Mouse (Mus musculus) ovary, adult 18-20 months (tissue): Measurements from ENCODE around the gene Bdp1.

Source experiments
- DNase-seq: peaks from one replicate; pipeline ENCODE4 v3.0.0; 2022; ENCODE audit warnings: low spot score, mixed read lengths

The Bdp1 gene

DNA sequence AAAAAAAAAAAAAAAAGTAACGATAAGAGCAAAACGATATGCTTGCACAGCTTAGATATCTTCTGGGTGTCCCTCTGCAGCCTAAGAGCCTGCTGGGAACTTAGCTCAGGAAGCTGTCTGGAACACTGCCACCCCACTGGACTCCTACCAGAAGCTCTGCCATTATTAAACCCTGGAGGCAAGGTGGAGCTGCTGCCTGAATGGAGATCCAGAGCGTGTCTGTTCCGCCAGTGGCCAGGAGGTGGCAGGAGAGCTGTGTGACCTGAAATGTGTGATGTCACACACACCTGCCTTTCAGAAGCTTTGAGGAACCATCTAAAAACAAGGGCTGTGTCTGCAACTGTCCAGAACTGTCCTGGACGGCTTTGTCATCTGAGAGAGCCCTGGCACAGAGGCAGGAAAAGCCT, 102.1 kb downstream of the Bdp1 start:
- peak; percentile 58 for DNase-seq

GRCm38 (mm10) chr13:99999078-99999477, 104.8 kb downstream of the Bdp1 start:
- no peak for DNase-seq

GRCm38 (mm10) chr13:99998099-99998498, 105.8 kb downstream of the Bdp1 start:
- DNase-seq = no peak

DNA sequence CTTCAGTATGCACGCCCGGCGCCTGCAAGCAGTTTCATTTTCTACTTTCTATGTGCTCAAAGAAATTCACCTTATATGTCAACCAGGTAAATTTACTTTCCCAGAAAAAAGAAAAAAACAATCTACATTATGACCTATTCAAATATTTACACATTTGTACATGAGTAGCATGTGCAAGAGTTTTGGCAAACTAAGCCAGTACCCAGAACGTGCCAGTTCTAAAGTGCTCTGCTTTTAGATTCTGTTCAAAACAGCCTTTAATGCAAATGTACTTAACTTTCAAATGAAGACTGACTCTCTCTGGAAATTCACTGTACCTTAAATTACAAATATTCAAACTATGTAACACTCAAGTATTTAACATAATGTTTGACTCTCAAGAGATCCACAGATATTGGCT, 114.3 kb downstream of the Bdp1 start:
- no peak for DNase-seq

DNA sequence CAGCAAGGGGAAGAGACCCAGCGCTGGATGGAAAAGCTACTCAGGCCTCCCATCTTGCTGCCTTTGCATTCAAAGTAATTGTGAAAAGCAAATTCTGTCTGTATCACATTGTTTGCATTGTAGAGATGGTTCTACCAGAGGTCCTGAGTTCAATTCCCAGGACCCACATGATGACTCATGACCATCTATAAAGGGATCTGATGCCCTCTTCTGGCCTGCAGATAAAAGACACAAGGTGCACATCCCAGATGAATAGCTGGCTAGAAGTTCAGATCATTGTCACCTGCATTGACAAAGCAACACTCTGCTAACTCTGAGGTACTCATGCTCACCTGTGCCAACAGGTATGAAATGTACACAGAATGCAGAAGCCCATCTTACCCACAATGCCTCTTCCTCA, 120.5 kb downstream of the Bdp1 start:
- no peak for DNase-seq

GRCm38 (mm10) chr13:99979406-99979805, 124.5 kb downstream of the Bdp1 start:
- DNase-seq = no peak

DNA sequence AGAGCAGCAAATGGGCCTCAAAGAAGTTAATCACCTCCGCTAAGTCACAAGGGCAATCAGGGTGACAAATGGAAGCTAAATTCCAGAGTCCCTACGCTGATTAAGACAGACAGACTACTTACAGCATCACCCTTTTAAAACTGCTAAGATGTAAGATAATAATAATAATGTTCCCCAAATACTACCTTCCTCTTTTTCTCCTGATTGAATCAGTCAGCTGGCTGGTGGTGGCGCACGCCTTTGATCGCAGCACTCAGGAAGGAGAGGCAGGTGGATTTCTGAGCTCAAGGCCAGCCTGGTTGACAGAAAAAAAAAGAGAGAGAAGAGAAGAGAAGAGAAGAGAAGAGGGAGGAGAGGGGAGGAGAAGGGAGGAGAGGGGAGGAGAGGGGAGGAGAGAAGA, 133.8 kb downstream of the Bdp1 start:
- no peak for DNase-seq
